Mouse (Mus musculus): ENCODE measurements at regions not wholly inside any gene's neighbourhood (a gene's known extent, or its start where the extent isn't known, plus 50 kb on each side); places are given as distances from the start of the nearest gene placed in this dataset.

GRCm38 (mm10) chr2:115307248-115307647 lies 274.3 kb upstream of the BC052040 start:
- TF ChIP-seq CTCF (IDR thresholded peaks at IDR 0.05; ENCODE audit: low read depth, low read length) (no peak), POLR2A (IDR thresholded peaks at IDR 0.05; ENCODE audit: borderline replicate concordance, low read depth, low read length) (no peak)
